Mouse (Mus musculus): ENCODE measurements around the gene Atp2a2.

DNA sequence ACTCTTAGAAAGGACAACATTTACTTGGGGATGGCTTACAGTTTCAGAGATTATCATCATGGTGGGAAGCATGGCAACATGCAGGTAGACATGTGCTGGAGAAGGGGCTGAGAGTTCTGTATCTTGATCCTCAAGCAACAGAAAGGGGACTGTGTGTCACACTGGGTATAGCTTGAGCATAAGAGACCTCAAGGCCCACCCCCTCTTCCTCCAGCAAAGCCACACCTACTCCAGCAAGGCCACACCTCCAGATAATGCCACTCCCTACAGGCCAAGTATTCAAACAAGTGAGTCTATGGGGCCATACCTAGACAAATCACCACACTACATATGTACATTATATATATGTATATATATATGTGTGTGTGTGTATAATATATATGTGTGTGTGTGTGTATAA lies 5.4 kb upstream of the Atp2a2 start:
- TF ChIP-seq POLR2A (IDR thresholded peaks at IDR 0.05; ENCODE audit: low read depth, low read length) = no peak
- TF ChIP-seq CTCF (IDR thresholded peaks at IDR 0.05; ENCODE audit: extremely low read depth, insufficient read depth, insufficient read length, insufficient replicate concordance) = no peak

Data from spleen, adult 2 months (tissue).